Comparison of ENCODE assay signal across 7 mouse cellular contexts in the genomic region with DNA sequence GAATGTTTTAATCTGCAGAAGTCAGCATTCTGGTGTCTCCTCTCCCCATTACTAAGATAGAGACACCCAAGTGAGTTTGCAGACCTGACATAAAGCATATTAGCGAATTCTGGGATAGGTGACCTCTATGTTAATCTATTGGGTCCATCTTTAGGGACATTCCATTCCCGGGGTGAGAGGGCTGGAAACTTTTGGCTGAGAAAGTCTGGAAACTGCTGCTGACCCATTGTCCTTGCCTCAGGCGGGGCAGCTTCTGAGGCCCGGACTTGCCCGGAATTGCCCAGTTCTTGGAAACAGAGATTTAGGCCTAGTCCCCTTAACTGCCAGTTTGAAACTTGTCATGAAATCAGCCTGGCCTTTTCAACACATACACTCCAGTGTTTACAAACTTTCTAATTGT. TPM values are rescaled to one million over a fixed set of nuclear protein-coding genes. Genes with fewer than 3 reads are reported as not detected.
A peak's percentile ranks its signal among the peaks of the same experiment; 100 is the strongest.
DNase-seq lines count a peak whose midpoint lies in the region; ATAC-seq and TF ChIP-seq lines count a peak whose summit lies in the region.

No protein-coding gene starts in this region.

- peak overlapping the region; percentile 81 for H3K4me3 ChIP-seq in heart, postnatal 0 days (ENCODE audit: low read depth, low read length)
- H3K4me3 ChIP-seq in limb, embryonic 13.5 days = peak overlapping the region; percentile 89

- no peak for TF ChIP-seq EP300 in heart, postnatal 0 days (IDR thresholded peaks at IDR 0.05; ENCODE audit: low read depth)

- 56% methylated on average over 5 of the region's 5 CpGs for WGBS in heart, postnatal 0 days
- 71% methylated on average over 5 of the region's 5 CpGs for WGBS in limb, embryonic 13.5 days

- no peaks in the 10 kb centered on the region for H3K9me3 ChIP-seq in heart, postnatal 0 days (replicated peaks; ENCODE audit: control insufficient read depth, low read length)
- H3K9me3 ChIP-seq in limb, embryonic 13.5 days = no peaks in the 10 kb centered on the region

- peak overlapping the region; percentile 55 for H3K4me2 ChIP-seq in heart, postnatal 0 days (ENCODE audit: low read depth, low read length)
- H3K4me2 ChIP-seq in limb, embryonic 13.5 days (replicated peaks) = peak overlapping the region; percentile 80

- no peak for ATAC-seq in heart, postnatal 0 days (ENCODE audit: insufficient read depth, low read depth)
- ATAC-seq in limb, embryonic 13.5 days (ENCODE audit: low FRiP score, low read depth) = no peak

- H3K9ac ChIP-seq in heart, postnatal 0 days (replicated peaks; ENCODE audit: low read depth, low read length) = no peak overlapping the region
- H3K9ac ChIP-seq in limb, embryonic 13.5 days = peak overlapping the region; percentile 99; the same call in 1 of the 2 replicates

- H3K27me3 ChIP-seq in heart, postnatal 0 days (ENCODE audit: control insufficient read depth, insufficient read depth, low read length) = no peaks in the 10 kb centered on the region
- H3K27me3 ChIP-seq in limb, embryonic 13.5 days = no peaks in the 10 kb centered on the region

- no peak overlapping the region; the same call in 1 of the 2 replicates for H3K27ac ChIP-seq in heart, postnatal 0 days (ENCODE audit: low read depth)
- 0 out of 2 replicates have a peak overlapping the region, but pooled peaks have one; percentile 67 for H3K27ac ChIP-seq in limb, embryonic 13.5 days

- peaks cover 8% of the 10 kb centered on the region for H3K36me3 ChIP-seq in heart, postnatal 0 days (replicated peaks; ENCODE audit: control insufficient read depth, insufficient read depth, low read length)
- H3K36me3 ChIP-seq in limb, embryonic 13.5 days = peaks cover 20% of the 10 kb centered on the region

- no peak for TF ChIP-seq CTCF in heart, postnatal 0 days (IDR thresholded peaks at IDR 0.05; ENCODE audit: low read depth)

- H3K4me1 ChIP-seq in heart, postnatal 0 days (ENCODE audit: control insufficient read depth, insufficient read depth) = peaks cover 21% of the 10 kb centered on the region
- H3K4me1 ChIP-seq in limb, embryonic 13.5 days = peaks cover 14% of the 10 kb centered on the region

- DNase-seq in urinary bladder, postnatal 36 days (ENCODE audit: low spot score in 2 of 2) = peak; percentile 38
- no peak for DNase-seq in urinary bladder, postnatal 4 days (ENCODE audit: low spot score in 2 of 2)
- no peak for DNase-seq in heart, postnatal 0 days (ENCODE audit: low spot score)
- peak; percentile 47 for DNase-seq in yolk sac, embryonic 10.5 days (ENCODE audit: low spot score)
- DNase-seq in adrenal gland, postnatal 25 days = no peak
- DNase-seq in right cerebral cortex, postnatal 14 days = no peak

RNA-seq across cellular contexts. Expression of a gene that starts 0.8 kb away (rescaled TPM):
- total RNA-seq in heart, postnatal 0 days (2014; rRNA removed; ENCODE audit: low replicate concordance) = 47.3 and 93.0 TPM in 2 replicates
- polyA plus RNA-seq in heart, postnatal 0 days (2015; fragmentation: Nextera tagmentation; extraction: Ambion mirVana) = 27.1 and 31.3 TPM in 2 replicates
- 47.3 and 49.5 TPM in 2 replicates for polyA plus RNA-seq in limb, embryonic 13.5 days (2015; fragmentation: Nextera tagmentation; extraction: Ambion mirVana)
- 50.3 and 61.9 TPM in 2 replicates for total RNA-seq in adrenal gland, postnatal 25 days (2021)

RNA-seq across cellular contexts. Expression of a gene that starts 34.8 kb away (rescaled TPM):
- 5.1 and 6.8 TPM in 2 replicates for total RNA-seq in heart, postnatal 0 days (2014; rRNA removed; ENCODE audit: low replicate concordance)
- polyA plus RNA-seq in heart, postnatal 0 days (2015; fragmentation: Nextera tagmentation; extraction: Ambion mirVana) = 4.1 and 4.2 TPM in 2 replicates
- 42.4 and 44.3 TPM in 2 replicates for polyA plus RNA-seq in limb, embryonic 13.5 days (2015; fragmentation: Nextera tagmentation; extraction: Ambion mirVana)
- total RNA-seq in adrenal gland, postnatal 25 days (2021) = 14.0 and 17.0 TPM in 2 replicates

Comparison
In these comparisons a context has a peak if more than half of its experiments do, and no peak if none do; other contexts are left out.
1. DNase-seq: peak in urinary bladder, postnatal 36 days (2 of 2) and yolk sac, embryonic 10.5 days (single experiment); none in urinary bladder, postnatal 4 days (0 of 2), heart, postnatal 0 days (single experiment), adrenal gland, postnatal 25 days (single experiment) and right cerebral cortex, postnatal 14 days (single experiment).